24 mouse cellular contexts compared by ENCODE assay signal in genomic region chr12:40857466-40857865, GRCm38 (mm10).
A peak's percentile ranks its signal among the peaks of the same experiment; 100 is the strongest.
DNase-seq lines count a peak whose midpoint lies in the region; ATAC-seq lines count a peak whose summit lies in the region.
"Had no signal": no experiment of that assay in that cellular context is flagged by ENCODE, and none has a peak within 500 bp of the region (broad histone marks: within the 10 kb centered on the region; RNA-seq: fewer than 3 reads in every experiment).

No protein-coding gene starts in this region.

- H3K27ac ChIP-seq in intestine, embryonic 14.5 days (ENCODE audit: low read depth), result no peak overlapping the region
- no peak overlapping the region for H3K27ac ChIP-seq in intestine, embryonic 15.5 days
- H3K27ac ChIP-seq: embryonic facial prominence, embryonic 13.5 days; embryonic facial prominence, embryonic 15.5 days; forebrain, embryonic 10.5 days; forebrain, embryonic 12.5 days had no signal

- no peak overlapping the region for H3K4me3 ChIP-seq in intestine, embryonic 14.5 days (ENCODE audit: low read depth, low read length)
- H3K4me3 ChIP-seq in intestine, embryonic 15.5 days (replicated peaks), result no peak overlapping the region
- H3K4me3 ChIP-seq: embryonic facial prominence, embryonic 13.5 days; embryonic facial prominence, embryonic 15.5 days; erythroblast, embryonic 14.5 days; forebrain, embryonic 10.5 days; forebrain, embryonic 12.5 days had no signal

- H3K4me2 ChIP-seq in intestine, embryonic 14.5 days (ENCODE audit: low read length), result no peak overlapping the region
- H3K4me2 ChIP-seq in intestine, embryonic 15.5 days (replicated peaks), result no peak overlapping the region
- H3K4me2 ChIP-seq: embryonic facial prominence, embryonic 13.5 days; embryonic facial prominence, embryonic 15.5 days; forebrain, embryonic 12.5 days had no signal

- no peak for ATAC-seq in intestine, embryonic 14.5 days (replicated peaks; ENCODE audit: low FRiP score, low TSS enrichment, low read depth)
- no peak for ATAC-seq in intestine, embryonic 15.5 days
- ATAC-seq: activated CD4-positive, CD25-positive, alpha-beta regulatory T cell, adult 4 months; forebrain, embryonic 14.5 days; forebrain, embryonic 16.5 days; Patski had no signal

- H3K9ac ChIP-seq in intestine, embryonic 14.5 days (ENCODE audit: low read length), result no peak overlapping the region
- H3K9ac ChIP-seq in intestine, embryonic 15.5 days, result no peak overlapping the region
- H3K9ac ChIP-seq: embryonic facial prominence, embryonic 13.5 days; embryonic facial prominence, embryonic 15.5 days; forebrain, embryonic 12.5 days had no signal

- H3K4me1 ChIP-seq in intestine, embryonic 14.5 days (replicated peaks; ENCODE audit: control insufficient read depth, insufficient read depth, low read length), result no peaks in the 10 kb centered on the region
- no peaks in the 10 kb centered on the region for H3K4me1 ChIP-seq in intestine, embryonic 15.5 days (replicated peaks)
- H3K4me1 ChIP-seq: embryonic facial prominence, embryonic 13.5 days; embryonic facial prominence, embryonic 15.5 days; forebrain, embryonic 10.5 days; forebrain, embryonic 12.5 days had no signal

- 92% methylated on average over 7 of the region's 7 CpGs for WGBS in intestine, embryonic 14.5 days
- 98% methylated on average over 7 of the region's 7 CpGs for WGBS in intestine, embryonic 15.5 days

- DNase-seq in intestine, embryonic 14.5 days (ENCODE audit: low spot score), result peak; percentile 42
- peak; percentile 85 for DNase-seq in R1 (ENCODE audit: low read depth, low spot score)
- no peak for DNase-seq in cerebellum, adult 11-12 months
- no peak for DNase-seq in spleen, postnatal 4 days (ENCODE audit: low spot score in 2 of 2)
- DNase-seq: adrenal gland, adult 8-10 months; adrenal gland, postnatal 14 days; adrenal gland, postnatal 36 days; cerebellum, adult 18-20 months; cerebellum, adult 8-10 months; cerebellum, adult 9-11 months; cerebellum, postnatal 14 days; cerebellum, postnatal 36 days; embryo, embryonic 11 days had no signal

- H3K36me3 ChIP-seq in intestine, embryonic 14.5 days (ENCODE audit: control insufficient read depth, insufficient read depth, low read length), result no peaks in the 10 kb centered on the region
- H3K36me3 ChIP-seq in intestine, embryonic 15.5 days, result no peaks in the 10 kb centered on the region
- H3K36me3 ChIP-seq: embryonic facial prominence, embryonic 13.5 days; embryonic facial prominence, embryonic 15.5 days; forebrain, embryonic 10.5 days; forebrain, embryonic 12.5 days; G1E had no signal

- H3K9me3 ChIP-seq in intestine, embryonic 14.5 days (ENCODE audit: control insufficient read depth, low read length), result no peaks in the 10 kb centered on the region
- H3K9me3 ChIP-seq in intestine, embryonic 15.5 days, result no peaks in the 10 kb centered on the region
- H3K9me3 ChIP-seq: embryonic facial prominence, embryonic 13.5 days; embryonic facial prominence, embryonic 15.5 days; forebrain, embryonic 12.5 days had no signal

- no peaks in the 10 kb centered on the region for H3K27me3 ChIP-seq in intestine, embryonic 14.5 days (replicated peaks; ENCODE audit: control insufficient read depth, insufficient read depth, low read length)
- no peaks in the 10 kb centered on the region for H3K27me3 ChIP-seq in intestine, embryonic 15.5 days (replicated peaks)
- H3K27me3 ChIP-seq: embryonic facial prominence, embryonic 13.5 days; embryonic facial prominence, embryonic 15.5 days; forebrain, embryonic 12.5 days; Patski had no signal

Comparison
In these comparisons a context has a peak if more than half of its experiments do, and no peak if none do; other contexts are left out.
1. DNase-seq: peak in intestine, embryonic 14.5 days (single experiment) and R1 (single experiment); none in cerebellum, adult 11-12 months (single experiment) and spleen, postnatal 4 days (0 of 2).